Mouse (Mus musculus): ENCODE measurements around the gene Dnaaf1.

The Dnaaf1 gene

DNA sequence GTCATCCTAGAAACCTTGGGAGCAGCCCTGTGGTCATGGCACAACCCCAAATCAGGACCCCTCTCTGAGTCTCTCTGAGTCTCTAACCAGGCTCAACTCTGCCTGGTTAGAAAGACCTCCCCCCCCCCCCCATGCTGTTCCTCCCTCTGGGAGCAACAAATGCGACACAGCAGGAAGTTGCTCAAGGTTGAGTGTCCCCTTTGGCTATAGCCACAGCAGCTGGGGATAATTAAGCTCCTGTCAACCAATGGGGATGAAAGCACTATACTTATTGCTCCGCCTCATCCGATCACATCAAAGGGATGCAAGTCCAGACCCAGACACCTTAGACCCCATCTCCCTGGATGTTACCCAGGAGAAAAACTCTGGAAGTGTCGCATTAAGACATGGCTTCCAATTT, 47.5 kb downstream of the Dnaaf1 start:
- no peak for DNase-seq (ENCODE audit: low read depth, low spot score)

DNA sequence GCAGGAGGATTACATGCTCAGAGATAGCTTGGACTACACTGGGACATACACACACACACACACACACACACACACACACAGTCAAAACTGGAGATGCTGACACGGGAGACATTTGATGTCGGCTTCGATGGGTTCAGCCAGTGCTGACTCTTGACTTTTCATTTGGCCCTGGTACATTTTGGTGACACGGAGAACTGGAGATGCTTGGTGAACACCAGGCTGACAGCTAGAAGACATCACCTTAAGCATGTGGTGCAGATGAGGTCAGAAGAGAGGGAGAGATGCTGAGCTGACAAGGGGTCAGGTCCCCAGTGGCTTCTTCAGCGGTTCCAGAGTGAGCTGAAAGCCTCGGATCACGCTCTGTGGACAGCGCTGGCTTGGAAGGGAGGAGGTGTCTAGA, 48.0 kb downstream of the Dnaaf1 start:
- no peak for DNase-seq (ENCODE audit: low read depth, low spot score)

DNA sequence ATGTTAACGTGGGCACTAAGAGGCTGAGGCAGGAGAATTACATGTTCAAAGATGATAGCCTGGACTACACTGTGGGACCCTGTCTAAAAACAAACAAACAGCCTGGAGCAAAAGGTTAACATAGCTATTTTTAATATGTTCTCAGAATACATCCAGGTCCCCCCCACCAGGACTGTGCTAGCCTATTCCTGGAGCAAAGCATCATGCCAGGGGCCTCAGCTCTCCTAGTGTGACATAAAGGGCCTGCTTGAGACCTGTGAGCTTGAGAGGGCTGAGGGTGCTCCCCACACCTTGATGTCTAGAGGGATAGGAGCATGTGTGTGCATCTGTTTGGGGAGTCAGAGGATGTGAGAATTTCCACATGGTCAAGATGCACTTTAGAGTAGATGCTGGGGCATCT, 48.7 kb downstream of the Dnaaf1 start:
- DNase-seq (ENCODE audit: low read depth, low spot score): no peak

DNA sequence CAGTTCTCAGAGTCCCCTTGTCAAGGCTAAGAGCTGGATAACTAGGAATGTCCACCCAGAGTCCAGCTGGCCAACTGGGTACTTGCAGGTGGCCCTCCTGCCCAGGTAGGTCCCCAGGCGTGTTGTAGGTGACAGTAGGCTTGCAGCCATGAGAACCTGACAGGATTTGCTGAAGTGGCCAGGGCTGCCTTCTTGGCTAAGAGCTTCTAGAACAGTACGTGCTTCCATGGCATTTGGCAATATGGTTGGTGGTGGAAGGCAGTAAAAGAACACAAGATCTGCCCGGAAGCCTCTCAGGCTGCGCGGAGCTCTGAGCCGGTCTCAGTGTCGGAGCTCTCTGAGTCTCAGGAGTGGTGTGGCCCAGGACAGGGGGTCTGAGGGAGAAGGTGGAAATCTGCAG, 49.9 kb downstream of the Dnaaf1 start:
- no peak for DNase-seq (ENCODE audit: low read depth, low spot score)

DNA sequence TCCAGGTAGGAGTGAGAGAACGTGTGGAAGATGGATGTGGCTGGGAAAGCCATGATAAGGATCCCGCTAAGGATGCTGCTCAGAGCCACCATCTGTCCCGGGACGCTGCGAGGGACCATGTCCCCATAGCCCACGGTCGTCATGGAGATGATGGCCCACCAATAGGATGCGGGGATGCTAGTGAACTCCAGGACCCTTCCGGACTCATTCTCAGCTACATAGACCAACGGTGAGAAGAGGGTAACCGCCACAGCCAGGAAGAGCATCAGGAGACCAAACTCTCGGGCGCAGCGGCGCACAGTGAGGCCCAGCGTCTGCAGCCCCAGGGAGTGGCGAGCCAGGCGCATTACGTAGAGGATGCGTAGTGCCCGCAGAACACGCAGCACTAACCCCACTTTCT, 50.8 kb downstream of the Dnaaf1 start:
- DNase-seq (ENCODE audit: low read depth, low spot score): no peak

DNA sequence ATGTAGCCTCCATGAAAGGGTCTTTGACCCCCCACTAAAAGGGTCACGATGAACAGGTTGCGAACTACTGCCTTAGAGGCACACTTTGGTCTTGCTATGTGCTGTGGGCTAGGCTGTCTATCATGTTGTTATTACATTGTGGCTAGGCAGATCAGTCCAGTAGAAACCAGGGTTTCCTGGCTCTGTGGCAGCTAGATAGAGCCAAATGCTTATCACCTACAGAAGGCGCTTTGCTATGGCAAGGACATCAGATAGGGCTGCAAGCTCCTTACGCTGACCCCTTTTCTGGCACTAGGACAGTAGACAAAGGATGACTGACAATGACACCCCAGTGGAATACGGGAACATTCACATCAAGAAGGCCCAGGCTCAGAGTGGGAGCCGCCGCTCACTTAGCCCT, 52.2 kb downstream of the Dnaaf1 start:
- DNase-seq (ENCODE audit: low read depth, low spot score): no peak

DNA sequence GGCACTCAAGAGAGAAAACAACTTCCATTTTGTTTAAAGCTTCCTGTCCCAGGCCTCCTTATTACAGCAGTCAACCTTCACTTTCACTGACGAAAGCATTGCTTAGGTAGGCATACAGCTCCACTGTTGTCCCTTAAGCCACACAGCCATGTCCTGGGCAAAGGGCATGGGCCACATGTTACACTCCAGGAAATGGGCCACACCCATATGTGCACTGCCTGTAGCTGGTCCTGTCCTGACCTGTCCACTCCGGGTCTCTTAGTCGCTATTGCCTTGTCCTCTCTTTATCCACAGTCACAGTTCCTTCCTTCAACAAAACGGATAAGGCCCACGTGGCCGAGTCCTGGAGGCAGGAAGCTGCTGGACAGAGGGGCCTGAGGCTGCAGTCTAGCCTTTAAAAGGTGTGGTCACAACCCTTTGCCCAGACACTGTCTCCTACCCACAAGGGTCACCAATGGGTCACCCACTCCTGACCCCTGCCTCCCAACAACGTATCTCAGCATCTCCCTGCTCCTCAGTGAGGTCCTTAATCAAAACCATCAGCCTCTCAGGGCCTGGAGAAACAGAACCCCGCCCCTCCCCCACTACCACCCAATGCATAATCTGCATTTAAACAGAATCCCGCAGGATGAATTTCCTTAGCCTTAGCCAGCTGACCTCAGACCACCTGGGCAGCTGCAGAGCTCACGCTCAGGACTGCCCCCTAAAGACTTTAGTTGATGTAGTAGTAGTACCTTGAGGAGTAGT, 52.8 kb downstream of the Dnaaf1 start:
- DNase-seq (ENCODE audit: low read depth, low spot score): no peak

DNA sequence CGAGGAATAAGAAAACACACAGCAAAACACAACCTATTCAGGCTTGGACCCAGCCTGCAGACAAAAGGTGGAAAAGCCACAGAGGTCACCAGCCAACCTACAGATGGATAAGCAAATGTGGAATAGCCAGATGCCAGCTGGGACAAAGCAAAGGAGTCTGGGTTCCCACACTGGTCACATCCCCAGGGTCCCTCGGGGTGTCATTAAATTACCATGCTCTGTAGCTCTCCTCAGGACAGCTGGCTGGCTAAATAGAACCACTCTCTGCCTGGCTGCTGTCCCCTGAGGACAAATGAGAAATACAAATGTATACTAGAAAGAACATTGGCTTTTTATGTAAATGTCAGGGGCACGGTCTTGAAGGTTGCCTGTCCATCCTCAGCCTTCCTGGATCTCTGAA, 55.8 kb downstream of the Dnaaf1 start:
- no peak for DNase-seq (ENCODE audit: low read depth, low spot score)

DNA sequence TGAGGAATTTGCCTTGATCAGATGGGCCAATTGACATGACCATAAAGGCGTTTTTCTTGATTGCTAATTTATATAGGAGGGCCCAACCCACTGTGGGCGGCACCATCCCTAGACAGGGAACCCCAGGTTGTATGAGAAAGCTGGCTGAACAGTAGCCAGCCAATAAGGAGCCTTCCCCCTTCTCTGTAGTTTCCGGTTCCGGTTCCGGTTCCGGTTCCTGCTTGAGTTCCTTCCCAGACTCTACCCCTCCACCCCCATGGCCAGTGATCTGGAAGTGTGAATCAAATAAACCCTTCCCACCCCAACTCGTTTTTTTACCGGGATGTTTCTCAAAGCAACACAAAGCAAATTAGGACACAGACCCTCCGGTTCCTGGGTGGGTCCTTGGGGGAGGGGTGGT, 57.2 kb downstream of the Dnaaf1 start:
- no peak for DNase-seq (ENCODE audit: low read depth, low spot score)

DNA sequence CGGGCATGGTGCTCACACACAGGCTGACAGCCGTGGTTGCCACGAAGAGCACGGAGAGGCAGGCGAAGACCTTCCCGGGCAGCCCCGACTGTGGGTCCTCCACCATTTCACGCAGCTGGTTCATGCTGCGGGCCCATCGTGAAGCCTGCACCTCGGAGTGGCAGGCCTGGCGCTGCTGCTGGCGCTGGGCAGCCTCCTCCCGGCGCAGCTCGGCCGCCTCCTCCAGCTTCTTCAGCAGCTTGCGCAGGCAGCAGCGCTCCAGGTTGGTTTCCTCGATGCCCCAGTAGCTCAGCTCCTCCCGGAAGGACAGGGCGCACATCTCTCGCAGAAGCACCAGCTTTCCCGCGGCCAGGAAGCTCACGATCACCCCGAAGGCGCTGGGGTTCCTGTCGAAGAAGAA, 57.9 kb downstream of the Dnaaf1 start:
- no peak for DNase-seq (ENCODE audit: low read depth, low spot score)

DNA sequence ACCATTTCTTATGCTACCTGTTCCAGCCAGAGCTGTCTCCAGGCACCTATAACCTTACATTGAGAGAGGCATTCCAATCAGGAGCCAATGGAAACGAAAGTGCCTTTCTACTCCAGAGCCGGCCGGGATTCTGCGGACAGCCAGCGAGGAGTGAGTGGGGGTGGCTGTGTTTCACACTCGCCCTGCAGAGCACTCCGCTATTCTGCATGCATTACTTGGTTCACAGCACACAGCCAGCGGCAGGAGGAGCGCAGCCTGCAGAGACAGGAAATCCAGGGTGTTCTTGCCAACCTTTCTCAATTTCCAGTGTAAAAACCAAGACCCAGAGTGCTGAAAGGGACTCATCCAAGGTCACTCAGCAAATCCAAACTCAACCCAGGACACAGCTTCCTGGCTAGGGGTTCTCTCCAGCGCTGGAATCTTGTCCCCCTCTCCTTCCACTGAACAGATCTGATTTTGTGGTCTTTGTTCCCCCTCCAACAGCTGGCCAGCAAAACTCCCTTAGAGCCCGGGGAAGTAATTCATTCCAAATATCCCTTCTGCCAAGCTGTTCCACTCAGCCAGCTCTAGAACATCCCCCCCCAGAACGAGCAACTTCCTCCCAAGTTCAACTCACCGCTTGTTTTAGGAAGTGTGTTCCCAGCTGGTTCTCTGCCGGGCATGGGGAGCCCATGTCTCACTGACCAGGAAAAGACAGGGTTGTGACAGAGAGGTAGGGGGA, 59.7 kb downstream of the Dnaaf1 start:
- no peak for DNase-seq (ENCODE audit: low read depth, low spot score)

DNA sequence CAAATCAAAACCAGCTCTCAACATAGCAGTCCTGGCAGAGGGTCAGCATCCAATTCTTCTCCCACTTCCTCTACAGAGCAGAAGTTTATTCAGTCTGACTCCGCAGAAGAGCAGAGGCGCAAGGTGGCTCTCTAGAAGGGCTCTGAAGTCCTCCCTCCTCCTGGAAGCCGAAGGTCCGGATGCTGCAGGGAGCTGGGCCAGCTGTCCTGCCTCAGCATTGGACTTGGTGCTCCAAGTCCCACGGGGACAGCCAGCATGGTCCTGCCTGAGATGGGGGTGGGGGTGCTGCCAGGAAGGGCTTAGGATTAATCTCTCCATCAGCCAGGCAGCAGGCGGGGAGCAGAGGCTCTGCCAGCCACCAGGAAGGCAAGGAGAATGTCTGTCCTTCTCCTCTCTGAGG, 60.3 kb downstream of the Dnaaf1 start, which contains the start of gene Kcng4:
Gene Kcng4, minus strand, starts transcription at position 303 of the 400 bp plus-strand sequence.
- DNase-seq (ENCODE audit: low read depth, low spot score): no peak

DNA sequence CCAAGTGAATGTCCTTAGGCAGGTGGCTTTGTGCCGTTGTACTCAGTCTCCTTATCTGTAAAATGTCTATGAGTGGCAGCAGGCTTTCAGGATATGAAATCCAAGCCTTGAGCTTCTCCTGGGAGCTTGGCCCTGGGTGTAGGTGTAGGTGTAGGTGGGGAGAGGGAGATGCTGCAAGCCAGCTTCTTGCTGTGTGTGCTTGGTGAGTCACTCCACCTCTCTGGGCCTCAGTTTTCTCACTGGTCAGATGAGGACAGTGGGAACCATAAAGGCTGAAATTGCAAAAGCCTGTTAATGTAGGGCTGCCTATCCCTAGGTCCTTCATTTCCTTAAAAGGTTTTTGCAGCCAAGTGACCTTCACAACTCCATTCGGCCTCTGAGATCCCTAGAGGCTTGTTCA, 60.9 kb downstream of the Dnaaf1 start:
- DNase-seq (ENCODE audit: low read depth, low spot score): no peak

DNA sequence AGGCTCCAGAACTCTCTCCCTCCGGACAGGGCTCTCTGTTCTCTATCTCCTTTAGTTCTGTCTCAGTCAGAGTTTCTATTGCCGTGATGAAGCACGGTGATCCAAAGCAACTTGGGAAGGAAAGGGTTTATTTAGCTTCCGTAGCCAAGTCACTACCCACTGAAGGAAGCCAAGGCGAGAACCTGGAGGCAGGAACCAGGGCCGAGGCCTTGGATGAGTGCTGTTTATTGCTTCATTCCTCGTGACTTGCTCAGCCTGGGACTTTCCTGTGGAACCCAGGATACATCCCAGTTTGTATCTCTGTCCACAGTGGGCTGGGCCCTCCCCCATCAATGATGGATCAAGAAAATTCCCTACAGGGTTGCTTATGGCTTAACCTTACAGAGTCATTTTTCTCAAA, 61.7 kb downstream of the Dnaaf1 start:
- DNase-seq (ENCODE audit: low read depth, low spot score): no peak

DNA sequence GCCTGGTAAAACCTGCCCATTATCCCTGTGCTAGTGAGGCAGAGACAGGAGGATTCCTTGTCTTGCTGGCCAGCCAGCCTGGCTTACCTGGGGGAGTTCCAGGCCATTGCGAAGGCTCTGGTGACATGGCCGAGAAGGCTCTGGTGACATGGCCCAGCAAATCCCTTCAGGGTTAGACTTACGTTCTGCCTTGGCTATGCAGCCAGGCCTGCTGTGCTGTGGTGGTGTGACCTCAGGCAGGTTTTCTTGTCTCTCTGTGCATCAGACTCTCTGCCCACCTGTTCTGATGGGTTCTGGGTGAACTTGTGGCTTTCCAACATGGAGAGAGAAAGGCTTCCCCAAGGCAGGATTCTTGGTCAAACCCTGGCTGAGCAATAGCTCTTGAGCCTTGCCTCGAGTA, 62.3 kb downstream of the Dnaaf1 start:
- no peak for DNase-seq (ENCODE audit: low read depth, low spot score)

DNA sequence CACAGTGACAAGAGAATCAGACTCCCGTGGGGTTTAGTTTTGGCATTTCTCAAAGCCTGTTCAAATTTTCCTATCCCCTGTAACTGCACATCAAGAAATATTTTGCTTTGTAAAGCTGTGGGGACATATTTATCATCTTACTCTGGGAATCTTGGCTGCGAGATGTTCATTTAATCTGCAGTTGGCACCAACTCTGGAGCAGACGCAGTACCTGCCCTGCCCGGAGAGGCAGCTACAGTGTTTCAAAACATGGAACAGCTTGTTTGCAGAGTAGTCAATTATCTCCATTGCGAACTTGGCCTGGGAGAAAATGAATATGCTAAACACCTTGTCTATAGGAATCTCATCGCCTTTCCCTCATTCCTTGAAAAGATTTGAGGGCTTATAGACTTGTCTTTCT, 63.2 kb downstream of the Dnaaf1 start:
- DNase-seq (ENCODE audit: low read depth, low spot score): no peak

DNA sequence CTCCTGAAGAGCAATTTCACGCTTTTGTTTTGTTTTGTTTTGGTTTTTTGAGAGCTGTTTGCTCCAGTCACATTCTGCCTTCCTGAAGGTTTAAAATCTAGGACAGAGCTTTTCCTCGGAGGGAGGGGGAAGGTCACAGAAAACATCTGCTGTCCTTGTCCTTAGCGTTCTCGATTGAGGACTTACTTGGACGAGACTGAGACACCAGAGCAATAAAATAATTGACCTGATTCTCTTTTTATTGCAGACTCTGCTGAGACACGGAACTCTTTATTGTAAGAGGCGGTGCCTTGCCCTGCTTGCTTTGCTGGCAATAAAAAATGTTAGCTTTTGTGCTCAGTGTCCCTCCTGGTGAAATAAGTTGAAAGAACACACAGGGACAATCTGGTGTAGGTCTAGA, 64.8 kb downstream of the Dnaaf1 start:
- no peak for DNase-seq (ENCODE audit: low read depth, low spot score)

DNA sequence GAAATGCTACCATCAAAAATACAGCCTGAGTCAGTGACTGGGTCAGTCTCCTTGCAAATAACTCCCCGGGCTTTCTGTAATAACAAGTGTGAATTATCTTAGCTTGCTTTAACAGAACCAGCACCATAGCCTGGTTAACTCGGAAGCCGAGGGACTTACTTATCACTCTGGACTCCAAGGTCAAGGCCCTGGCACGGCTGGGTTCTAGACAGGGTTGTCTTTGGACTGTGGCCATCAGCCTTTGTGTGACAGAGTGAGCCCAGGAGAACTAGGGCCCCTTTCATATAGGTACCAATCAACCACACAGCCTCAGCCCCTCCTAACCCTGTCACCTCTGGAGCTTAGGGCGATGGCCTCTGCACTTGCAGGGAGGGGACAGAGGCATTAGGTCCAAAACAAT, 66.0 kb downstream of the Dnaaf1 start:
- no peak for DNase-seq (ENCODE audit: low read depth, low spot score)

DNA sequence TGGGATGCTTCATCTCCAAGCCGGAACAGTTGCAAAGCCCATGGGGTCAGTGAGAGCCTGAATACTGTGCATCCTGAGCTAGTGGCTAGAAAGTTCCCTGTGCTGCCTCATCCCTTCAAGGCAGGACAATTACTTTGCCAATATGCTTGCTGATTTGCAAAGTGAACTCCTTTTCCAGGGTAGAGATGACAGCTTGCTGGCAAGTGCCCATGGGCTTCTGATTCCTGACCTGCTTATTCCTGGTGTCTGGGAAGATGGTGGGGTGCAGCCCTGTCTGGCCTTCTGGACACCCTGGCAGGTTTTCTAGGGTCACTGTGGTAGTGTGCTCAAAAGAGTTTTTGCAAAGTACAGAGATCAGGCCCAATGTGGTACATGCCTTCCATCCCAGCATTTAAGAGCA, 67.9 kb downstream of the Dnaaf1 start:
- no peak for DNase-seq (ENCODE audit: low read depth, low spot score)

DNA sequence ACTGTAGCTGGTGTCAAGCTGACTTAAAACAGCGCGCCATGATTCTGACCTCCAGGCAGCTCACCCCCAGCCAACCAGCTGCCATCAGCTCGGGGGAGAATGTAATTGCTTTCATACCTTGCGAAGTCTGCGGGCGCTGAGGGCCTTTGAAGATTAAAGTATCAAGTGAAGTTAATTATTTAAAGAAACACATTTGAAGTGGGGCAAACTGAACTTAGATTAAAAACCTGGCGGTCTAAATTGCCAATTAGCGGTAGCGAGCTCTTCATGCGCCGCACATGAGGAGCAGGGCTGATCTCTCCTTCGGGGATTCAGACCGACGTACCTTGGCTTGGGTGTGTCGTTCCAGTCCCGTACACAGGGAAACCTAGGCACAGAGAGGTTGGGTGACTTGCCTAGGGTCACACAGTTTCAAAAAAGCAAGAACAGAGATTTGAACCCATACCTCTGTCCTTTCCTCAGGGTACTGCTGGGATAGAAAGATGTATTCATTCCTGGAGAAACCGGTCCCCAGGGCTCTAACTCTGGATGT, 69.5 kb downstream of the Dnaaf1 start:
- no peak for DNase-seq (ENCODE audit: low read depth, low spot score)

DNA sequence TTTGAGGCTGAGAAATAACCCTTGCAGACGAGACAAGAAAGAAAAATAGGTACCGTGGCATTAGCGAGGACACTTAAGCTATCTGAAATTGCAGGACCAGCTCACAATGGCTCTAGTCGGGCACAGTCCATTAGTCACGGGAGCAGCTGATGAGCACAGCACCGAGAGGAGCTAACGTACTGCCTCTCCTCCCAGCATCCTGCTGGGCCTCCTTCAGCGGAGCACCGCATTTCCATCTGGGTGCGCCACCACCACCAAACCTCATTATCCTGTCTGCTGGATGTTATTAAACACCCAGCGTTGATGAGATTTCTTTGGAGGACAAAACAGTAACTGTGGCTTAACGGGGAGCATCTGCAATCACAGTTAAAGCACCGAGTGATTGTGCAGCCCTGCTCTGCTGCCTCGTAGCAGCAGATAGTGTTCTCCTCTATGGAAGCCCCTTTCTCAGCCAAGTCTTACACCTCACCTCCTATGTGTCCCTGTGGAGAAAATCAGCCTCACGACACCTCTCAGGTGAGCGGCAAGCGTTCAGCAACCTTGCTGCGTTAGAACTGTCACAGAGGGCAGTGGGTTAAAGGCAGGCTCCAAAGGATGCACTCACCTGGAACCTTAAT, 70.1 kb downstream of the Dnaaf1 start:
- DNase-seq (ENCODE audit: low read depth, low spot score): no peak

DNA sequence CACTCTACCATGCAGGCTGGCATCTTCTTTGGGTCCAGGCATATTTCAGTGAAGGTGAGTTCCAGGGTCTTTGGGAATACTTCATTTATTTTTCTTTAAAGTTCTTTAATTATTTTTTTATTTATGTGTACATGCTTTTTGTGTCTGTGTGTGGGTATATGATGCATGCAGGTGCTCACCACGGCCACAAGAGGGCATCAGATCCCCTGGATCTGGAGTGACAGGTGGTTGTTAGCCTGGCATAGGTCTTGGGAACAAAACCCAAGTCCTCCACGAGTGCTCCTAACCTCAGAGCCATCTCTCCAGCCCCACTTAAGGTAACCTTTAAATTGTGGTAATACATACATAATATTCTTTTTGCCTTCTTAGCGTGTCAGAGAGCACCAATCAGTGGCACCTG, 71.2 kb downstream of the Dnaaf1 start:
- no peak for DNase-seq (ENCODE audit: low read depth, low spot score)

DNA sequence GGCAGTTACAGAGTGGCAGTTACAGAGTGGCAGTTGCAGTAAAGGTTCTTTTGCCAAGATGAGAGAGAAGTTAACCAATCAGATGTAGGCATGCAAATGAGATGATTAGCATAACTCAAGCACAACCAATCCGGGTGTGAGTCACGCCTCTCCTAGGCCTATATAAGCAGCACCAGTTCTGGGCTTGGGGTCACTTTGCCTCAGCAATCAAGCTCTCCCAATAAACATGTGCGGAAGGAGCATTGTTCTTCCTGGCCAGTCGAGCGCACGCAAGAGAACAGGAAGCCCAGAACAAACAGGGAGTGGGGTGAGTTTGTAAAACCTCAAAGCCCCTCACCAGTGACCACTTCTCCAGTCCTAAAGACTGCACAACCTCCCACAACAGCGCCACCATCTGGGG, 71.8 kb downstream of the Dnaaf1 start:
- DNase-seq (ENCODE audit: low read depth, low spot score): no peak

All from CD4-positive, CD25-positive, alpha-beta regulatory T cell, adult 2 months (primary cell).